Mouse (Mus musculus): ENCODE results near the gene Sh3bgrl2.

GRCm38 (mm10) chr9:83602176-83602770, 54.1 kb downstream of the Sh3bgrl2 start:
- TF ChIP-seq POLR2A (IDR thresholded peaks at IDR 0.05; ENCODE audit: insufficient read length, low read depth) (no peak), MAX (IDR thresholded peaks at IDR 0.05; ENCODE audit: low read depth) (no peak), CEBPB (IDR thresholded peaks at IDR 0.05; ENCODE audit: insufficient read depth, poor library complexity, severe bottlenecking) (no peak), E2F4 (IDR thresholded peaks at IDR 0.05; ENCODE audit: insufficient read depth) (no peak), TCF3 (IDR thresholded peaks at IDR 0.05; ENCODE audit: insufficient read length, low read depth) (no peak), MYOG (IDR thresholded peaks at IDR 0.05; ENCODE audit: control insufficient read depth in 1 of 3, insufficient read depth in 1 of 3, insufficient read length in 2 of 3, low read depth in 2 of 3) (no peak), REST (IDR thresholded peaks at IDR 0.05; ENCODE audit: insufficient read depth, insufficient read length) (no peak)

Measured in myocyte (in vitro differentiated cells).